Mouse (Mus musculus) lung, embryonic 16.5 days (tissue): ENCODE results near the gene Sumo1. TPM values are rescaled to one million over a fixed set of nuclear protein-coding genes. Genes with fewer than 3 reads are reported as not detected.

Experiments used
- ATAC-seq: fragments of 200-750 bp; cut with Nextera tagmentation; 2 replicates; pipeline ENCODE4 v1.8.0; 2017; ENCODE audit warnings: low read depth, mild to moderate bottlenecking, moderate library complexity
- H3K27ac ChIP-seq: fragments of 300-500 bp; sonication (generic); 2 replicates; pipeline ENCODE4 v1.5.1; 2014; ENCODE audit warnings: mild to moderate bottlenecking, control low read depth, low read length
- H3K27me3 ChIP-seq: fragments of 300-500 bp; sonication (generic); 2 replicates; pipeline ENCODE4 v1.6.1; 2014; ENCODE audit warnings: low read depth, low read length, mixed read lengths; ENCODE audit not compliant: control insufficient read depth, insufficient read depth
- H3K36me3 ChIP-seq: fragments of 300-500 bp; sonication (generic); 2 replicates; pipeline ENCODE4 v1.6.1; 2014; ENCODE audit warnings: low read length; ENCODE audit not compliant: control insufficient read depth, insufficient read depth
- H3K4me1 ChIP-seq: fragments of 300-500 bp; sonication (generic); replicated peaks from 2 replicates; pipeline ENCODE4 v1.6.1; 2014; ENCODE audit warnings: low read length, mixed read lengths; ENCODE audit not compliant: control insufficient read depth, insufficient read depth
- H3K4me2 ChIP-seq: fragments of 300-500 bp; sonication (generic); 2 replicates; pipeline ENCODE4 v1.6.1; 2014; ENCODE audit warnings: low read depth, low read length, control low read depth
- H3K4me3 ChIP-seq: fragments of 300-500 bp; sonication (generic); 2 replicates; pipeline ENCODE4 v1.5.1; 2014; ENCODE audit warnings: mild to moderate bottlenecking, low read length, control low read depth
- H3K9ac ChIP-seq: fragments of 300-500 bp; sonication (generic); 2 replicates; pipeline ENCODE4 v1.6.1; 2014; ENCODE audit warnings: low read length, control low read depth
- H3K9me3 ChIP-seq: fragments of 300-500 bp; sonication (generic); 2 replicates; pipeline ENCODE4 v1.6.1; 2016; ENCODE audit warnings: low read length; ENCODE audit not compliant: control insufficient read depth
- WGBS: fragments of 180-500 bp; shearing (Covaris S2); extraction: QIAGEN DNeasy Blood & Tissue Kit; methylation state at CpG from one replicate; pipeline ENCODE4 v1.1.7; 2014; 5-methylcytosine and 5-hydroxymethylcytosine counted together
- polyA plus RNA-seq: library from polyadenylated mRNA; unstranded; fragments of >200 nt; fragmentation: Nextera tagmentation; extraction: Ambion mirVana; gene quantifications from 2 replicates; pipeline ENCODE4 v1.2.1, GENCODE M21; 2015

Sumo1 gene
- polyA plus RNA-seq, 1 experiment from 2014 or later, result 366 TPM

GRCm38 (mm10) chr1:59607071-59607470 is 63.6 kb downstream of the Sumo1 start:
- Histone ChIP-seq H3K4me2 (no peak overlapping the region), H3K9ac (no peak overlapping the region), H3K9me3 (no peaks in the 10 kb centered on the region), H3K4me3 (no peak overlapping the region), H3K27ac (no peak overlapping the region), H3K36me3 (no peaks in the 10 kb centered on the region), H3K4me1 (peaks cover 6% of the 10 kb centered on the region; the same call in 1 of the 2 replicates), H3K27me3 (no peaks in the 10 kb centered on the region)
- ATAC-seq, result no peak
- 53% methylated on average over 7 of the region's 7 CpGs for WGBS

GRCm38 (mm10) chr1:59606479-59606878 is 64.2 kb downstream of the Sumo1 start:
- Histone ChIP-seq H3K4me1 (peaks cover 6% of the 10 kb centered on the region; the same call in 1 of the 2 replicates), H3K4me2 (no peak overlapping the region), H3K27me3 (no peaks in the 10 kb centered on the region), H3K36me3 (no peaks in the 10 kb centered on the region), H3K4me3 (no peak overlapping the region), H3K9me3 (no peaks in the 10 kb centered on the region), H3K9ac (no peak overlapping the region), H3K27ac (no peak overlapping the region)
- ATAC-seq, result no peak
- WGBS, result 76% methylated on average over 13 of the region's 13 CpGs

GRCm38 (mm10) chr1:59603893-59604292 is 66.7 kb downstream of the Sumo1 start:
- peak overlapping the region; percentile 18; the same call in 1 of the 2 replicates for H3K4me2 ChIP-seq
- H3K9ac ChIP-seq, result no peak overlapping the region
- H3K9me3 ChIP-seq, result no peaks in the 10 kb centered on the region
- WGBS, result 25% methylated on average over 11 of the region's 11 CpGs
- no peaks in the 10 kb centered on the region for H3K36me3 ChIP-seq
- peak; percentile 45 for ATAC-seq
- H3K4me1 ChIP-seq, result peaks cover 6% of the 10 kb centered on the region; the same call in 1 of the 2 replicates
- no peak overlapping the region for H3K27ac ChIP-seq
- no peak overlapping the region for H3K4me3 ChIP-seq
- no peaks in the 10 kb centered on the region for H3K27me3 ChIP-seq

- Histone ChIP-seq H3K4me3 (no peak overlapping the region), H3K9me3 (no peaks in the 10 kb centered on the region)
Observed at GRCm38 (mm10) chr1:59603417-59603712, 67.3 kb downstream of the Sumo1 start.

GRCm38 (mm10) chr1:59602531-59603416 is 67.9 kb downstream of the Sumo1 start:
- WGBS, result 35% methylated on average over 11 of the region's 11 CpGs
- no peak overlapping the region for H3K9ac ChIP-seq

More at GRCm38 (mm10) chr1:59603417-59603712, 67.3 kb downstream of the Sumo1 start:
- Histone ChIP-seq H3K27ac (no peak overlapping the region), H3K36me3 (no peaks in the 10 kb centered on the region), H3K9ac (no peak overlapping the region), H3K27me3 (no peaks in the 10 kb centered on the region), H3K4me1 (peaks cover 6% of the 10 kb centered on the region; the same call in 1 of the 2 replicates), H3K4me2 (no peak overlapping the region)
- WGBS, result 84% methylated on average over 2 of the region's 2 CpGs
- ATAC-seq, result no peak

GRCm38 (mm10) chr1:59595609-59596008 is 75.0 kb downstream of the Sumo1 start:
- no peak overlapping the region for H3K4me3 ChIP-seq
- H3K4me2 ChIP-seq, result no peak overlapping the region
- H3K27me3 ChIP-seq, result no peaks in the 10 kb centered on the region
- no peak overlapping the region; the same call in 1 of the 2 replicates for H3K27ac ChIP-seq
- 60% methylated on average over 9 of the region's 9 CpGs for WGBS
- H3K4me1 ChIP-seq, result peaks cover 25% of the 10 kb centered on the region
- H3K9ac ChIP-seq, result no peak overlapping the region
- no peak for ATAC-seq
- no peaks in the 10 kb centered on the region for H3K9me3 ChIP-seq
- no peaks in the 10 kb centered on the region for H3K36me3 ChIP-seq

More at GRCm38 (mm10) chr1:59602531-59603416, 67.9 kb downstream of the Sumo1 start:
- no peak for ATAC-seq
- no peak overlapping the region for H3K4me2 ChIP-seq
- H3K27me3 ChIP-seq, result no peaks in the 10 kb centered on the region
- H3K36me3 ChIP-seq, result no peaks in the 10 kb centered on the region
- H3K27ac ChIP-seq, result no peak overlapping the region; the same call in 1 of the 2 replicates
- H3K4me1 ChIP-seq, result peaks cover 6% of the 10 kb centered on the region; the same call in 1 of the 2 replicates
- no peak overlapping the region for H3K4me3 ChIP-seq
- no peaks in the 10 kb centered on the region for H3K9me3 ChIP-seq

- Histone ChIP-seq H3K27ac (peak overlapping the region; percentile 61), H3K9me3 (no peaks in the 10 kb centered on the region), H3K36me3 (no peaks in the 10 kb centered on the region), H3K9ac (no peak overlapping the region), H3K4me2 (no peak overlapping the region), H3K4me1 (peaks cover 28% of the 10 kb centered on the region), H3K4me3 (no peak overlapping the region), H3K27me3 (no peaks in the 10 kb centered on the region)
- 49% methylated on average over 11 of the region's 11 CpGs for WGBS
- ATAC-seq, result peak; percentile 88
Observed at GRCm38 (mm10) chr1:59594586-59595266, 75.9 kb downstream of the Sumo1 start.

- H3K4me3 ChIP-seq, result no peak overlapping the region
- peak overlapping the region; percentile 38 for H3K27ac ChIP-seq
- peaks cover 28% of the 10 kb centered on the region for H3K4me1 ChIP-seq
- no peak for ATAC-seq
- WGBS, result 60% methylated on average over 2 of the region's 2 CpGs
- no peaks in the 10 kb centered on the region for H3K36me3 ChIP-seq
- no peaks in the 10 kb centered on the region for H3K9me3 ChIP-seq
- no peak overlapping the region for H3K9ac ChIP-seq
- no peak overlapping the region for H3K4me2 ChIP-seq
- no peaks in the 10 kb centered on the region for H3K27me3 ChIP-seq
Observed at GRCm38 (mm10) chr1:59593622-59594035, 77.0 kb downstream of the Sumo1 start.

- H3K4me2 ChIP-seq, result peak overlapping the region; percentile 43
- no peaks in the 10 kb centered on the region for H3K9me3 ChIP-seq
- H3K27ac ChIP-seq, result peak overlapping the region; percentile 64
- WGBS, result 14% methylated on average over 12 of the region's 12 CpGs
- H3K36me3 ChIP-seq, result no peaks in the 10 kb centered on the region
- H3K4me1 ChIP-seq, result peaks cover 28% of the 10 kb centered on the region
- peak; percentile 42 for ATAC-seq
- no peaks in the 10 kb centered on the region for H3K27me3 ChIP-seq
- no peak overlapping the region; the same call in 1 of the 2 replicates for H3K4me3 ChIP-seq
- no peak overlapping the region for H3K9ac ChIP-seq
Observed at GRCm38 (mm10) chr1:59592876-59593275, 77.8 kb downstream of the Sumo1 start.
